Mouse (Mus musculus): ENCODE data around the gene Aph1c.
A peak's percentile ranks its signal among the peaks of the same experiment; 100 is the strongest.
"Not testable (repeated sequence)": the region's sequence is repeated elsewhere in the genome, so short reads cannot be mapped to it uniquely, and the experiment has no call there.

Aph1c gene

DNA sequence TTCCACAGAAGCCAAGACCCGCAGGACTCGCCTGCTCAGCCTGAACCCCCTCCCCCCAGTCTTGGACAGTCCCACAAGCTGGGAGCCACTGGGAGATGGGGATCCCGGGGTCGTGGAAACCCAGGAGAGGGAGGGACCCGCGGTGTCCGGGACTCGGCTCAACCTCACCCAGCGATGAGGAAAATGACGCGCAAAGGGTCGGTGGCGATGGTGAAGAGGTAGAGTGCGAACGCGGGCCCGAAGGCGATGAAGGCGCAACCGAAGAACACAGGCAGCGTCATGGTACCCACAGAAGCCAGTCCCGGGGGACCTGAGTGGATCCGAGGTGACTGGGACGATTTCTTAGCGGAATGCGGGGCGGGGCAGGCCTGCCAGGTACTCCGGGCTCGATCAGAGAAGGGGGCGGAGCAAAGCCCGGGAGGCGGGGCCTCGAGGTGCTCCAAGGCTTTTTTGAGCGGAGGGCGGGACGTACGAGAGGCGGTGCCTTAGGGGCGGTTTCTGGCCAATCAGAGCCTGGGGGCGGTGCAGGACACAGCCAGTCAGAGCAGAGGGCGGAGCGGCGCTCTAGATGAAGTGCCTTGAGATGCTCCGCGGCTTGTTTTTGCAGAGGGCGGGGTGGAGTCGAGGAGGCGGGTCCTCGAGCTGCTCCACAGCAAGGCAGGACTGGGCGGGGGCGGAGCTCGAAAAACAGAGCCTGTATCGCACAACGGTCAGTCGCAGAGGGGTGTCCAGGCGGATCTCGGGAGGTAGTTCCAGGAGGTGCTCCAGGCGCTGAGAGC lies at the start of gene Aph1c:
TSS of gene Aph1c (minus strand) at position 409 of the 779 bp plus-strand sequence.
- peak; percentile 99 for DNase-seq (ENCODE audit: inconsistent ontology term)

DNA sequence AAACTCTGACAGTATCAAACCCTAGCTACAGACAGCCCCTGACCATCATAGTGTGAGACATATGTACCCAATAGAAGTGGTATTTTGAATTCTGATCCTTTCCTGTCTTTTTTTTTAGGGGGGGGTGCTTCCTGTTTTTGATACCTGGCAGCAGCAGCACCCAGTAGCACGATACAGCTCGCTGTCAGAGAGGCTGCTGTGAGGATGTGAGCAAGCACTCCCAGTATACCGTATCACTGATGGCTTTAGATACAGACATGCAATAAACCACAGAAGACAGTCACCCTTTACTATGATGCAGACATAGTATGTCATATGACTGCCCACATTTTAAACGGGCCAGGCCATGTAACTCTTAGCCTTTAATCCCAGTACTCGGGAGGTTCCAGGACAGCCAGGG lies 49.0 kb upstream of the Aph1c start:
- DNase-seq (ENCODE audit: inconsistent ontology term) = no peak

DNA sequence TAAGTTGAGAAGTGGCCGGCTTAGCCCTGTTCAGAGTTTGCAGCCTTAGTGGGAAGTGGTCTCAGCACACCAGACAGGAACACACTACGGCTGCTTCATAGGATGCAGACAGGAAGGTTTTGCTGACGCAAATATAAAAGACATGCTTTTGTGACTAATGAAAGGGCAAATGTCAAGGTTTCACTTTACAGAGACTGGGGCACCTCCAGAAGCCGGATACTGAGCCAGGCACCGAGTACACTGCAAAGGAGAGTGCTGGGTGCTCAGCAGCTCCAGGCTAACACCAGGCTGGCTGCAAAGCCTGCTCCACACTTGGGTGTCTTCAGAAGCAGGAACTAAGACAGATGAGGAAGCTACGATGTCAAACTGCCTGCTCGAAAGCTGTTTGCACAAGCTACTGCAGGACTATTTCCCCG lies 47.9 kb upstream of the Aph1c start:
- DNase-seq (ENCODE audit: inconsistent ontology term) = no peak

DNA sequence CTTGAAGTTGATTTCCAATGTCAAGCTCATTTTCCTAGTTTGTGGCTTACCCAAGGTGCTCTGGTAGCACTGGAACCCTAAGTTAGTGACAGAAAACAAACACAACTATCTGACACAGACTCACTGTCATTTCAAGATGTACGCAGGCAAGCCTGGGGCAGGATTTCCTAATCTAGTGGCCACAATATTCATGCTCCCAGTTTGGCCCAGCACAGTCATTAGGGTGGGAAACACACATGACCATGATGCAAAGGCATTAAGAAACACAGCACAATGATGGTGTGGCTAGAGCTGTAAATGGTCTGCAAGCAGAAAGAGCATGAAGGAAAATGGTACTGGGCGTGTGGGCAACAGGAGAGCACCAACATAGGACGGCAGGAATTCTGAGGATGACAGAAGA lies 47.3 kb upstream of the Aph1c start:
- DNase-seq (ENCODE audit: inconsistent ontology term) = no peak

DNA sequence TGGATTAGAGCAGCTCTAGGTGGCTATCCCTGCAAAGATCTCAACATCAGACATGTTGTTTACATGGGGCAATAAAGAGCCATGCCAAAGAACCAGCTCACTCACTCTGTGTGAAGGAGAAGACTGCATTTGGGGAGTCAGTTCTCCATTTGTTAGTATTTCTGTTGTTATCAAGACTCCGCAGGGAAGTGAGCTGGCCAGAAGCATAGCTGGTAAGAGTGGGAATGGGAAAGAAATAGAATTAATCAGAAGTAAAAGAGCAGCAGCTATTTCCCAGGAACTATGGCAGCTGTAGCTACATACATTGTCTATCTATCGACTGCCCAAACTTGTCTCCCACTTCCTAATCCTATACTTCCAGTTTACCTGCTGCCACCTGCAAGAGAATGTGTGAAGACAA lies 46.2 kb upstream of the Aph1c start:
- DNase-seq (ENCODE audit: inconsistent ontology term) = no peak

DNA sequence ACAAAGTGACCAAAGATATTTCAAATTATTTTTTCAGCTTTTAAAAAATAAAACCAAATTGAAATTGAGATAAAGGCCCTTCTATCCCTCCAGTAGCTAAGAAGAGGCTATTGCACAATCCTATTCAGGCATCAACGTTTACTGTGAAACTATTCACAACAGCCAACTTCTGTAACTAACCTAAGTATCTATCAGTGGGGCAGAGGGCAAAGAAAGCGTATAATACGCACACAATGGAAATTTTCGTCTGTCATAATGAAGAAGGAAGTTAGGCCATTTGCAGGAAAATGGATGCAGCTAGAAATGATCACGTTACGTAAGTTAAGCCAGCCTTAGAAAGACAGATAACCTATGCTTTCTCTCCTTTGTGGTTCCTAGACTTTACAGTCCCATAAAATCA lies 45.0 kb upstream of the Aph1c start:
- no peak for DNase-seq (ENCODE audit: inconsistent ontology term)

DNA sequence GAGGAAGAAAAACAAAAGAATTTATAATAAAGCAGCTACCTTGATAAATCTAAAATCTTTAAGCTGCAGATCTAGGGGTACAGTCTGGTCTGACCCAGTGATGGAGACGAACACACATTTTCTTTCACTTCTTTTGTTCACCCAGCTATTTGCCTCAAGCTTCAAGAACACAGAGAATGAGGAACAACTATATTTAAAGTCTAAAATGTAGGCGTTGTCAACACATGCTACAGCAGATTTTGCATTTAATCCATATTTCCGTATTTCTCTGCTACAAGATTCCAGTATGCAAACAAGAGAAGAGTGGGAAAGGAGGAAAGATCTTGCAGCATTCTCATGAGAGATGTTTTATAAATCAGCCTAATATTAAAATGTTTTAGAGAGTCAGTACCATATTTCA lies 44.4 kb upstream of the Aph1c start:
- no peak for DNase-seq (ENCODE audit: inconsistent ontology term)

DNA sequence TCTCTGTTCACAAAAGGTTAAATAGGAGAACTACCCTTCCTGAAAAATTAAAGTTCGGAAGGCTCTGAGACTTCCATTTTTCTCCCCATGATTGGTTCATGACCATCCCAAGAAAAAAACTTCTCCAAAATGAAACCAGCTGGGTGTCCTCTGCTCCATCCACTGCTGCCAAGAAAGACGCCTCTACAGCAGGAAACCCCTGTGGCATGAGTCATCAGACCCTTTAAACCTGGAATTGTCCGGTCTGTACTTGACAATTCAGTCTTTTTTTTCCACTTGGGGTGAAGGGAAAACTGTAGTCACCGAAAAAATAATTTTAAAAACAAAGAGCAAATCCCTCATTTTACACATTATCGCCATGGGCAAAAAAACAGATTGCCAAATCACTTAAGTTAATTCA lies 42.1 kb upstream of the Aph1c start:
- peak; percentile 57 for DNase-seq (ENCODE audit: inconsistent ontology term)

DNA sequence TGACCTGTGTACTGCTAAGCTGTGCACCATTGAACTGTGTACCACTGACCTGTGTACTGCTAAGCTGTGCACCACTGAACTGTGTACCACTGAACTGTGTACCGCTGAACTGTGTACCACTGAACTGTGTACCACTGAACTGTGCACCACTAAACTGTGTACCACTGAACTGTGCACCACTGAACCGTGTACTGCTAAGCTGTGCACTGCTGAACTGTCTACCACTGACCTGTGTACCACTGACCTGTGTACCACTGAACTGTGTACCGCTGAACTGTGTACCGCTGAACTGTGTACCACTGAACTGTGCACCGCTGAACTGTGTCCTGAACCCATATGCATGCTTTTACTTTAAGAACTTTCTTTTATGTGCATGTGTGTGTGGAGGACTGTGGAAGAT lies 39.8 kb upstream of the Aph1c start:
- DNase-seq (ENCODE audit: inconsistent ontology term) = no peak

DNA sequence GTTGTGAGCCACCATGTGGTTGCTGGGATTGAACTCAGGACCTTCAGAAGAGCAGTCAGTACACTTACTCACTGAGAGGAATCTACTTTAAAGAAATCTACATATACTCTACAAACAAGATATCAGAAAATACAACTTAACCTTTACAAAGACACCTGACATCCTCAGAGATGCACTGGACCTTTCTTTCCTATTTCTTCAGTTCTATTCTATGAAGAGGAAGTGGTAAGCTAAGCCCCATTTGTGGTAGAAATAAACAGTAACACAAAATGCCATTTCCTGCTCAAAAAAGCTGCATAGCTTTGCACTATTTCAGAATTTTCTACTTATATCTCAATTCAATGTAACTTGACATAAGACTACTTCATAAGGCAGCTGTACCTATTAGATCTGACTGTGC lies 39.0 kb upstream of the Aph1c start:
- no peak for DNase-seq (ENCODE audit: inconsistent ontology term)

DNA sequence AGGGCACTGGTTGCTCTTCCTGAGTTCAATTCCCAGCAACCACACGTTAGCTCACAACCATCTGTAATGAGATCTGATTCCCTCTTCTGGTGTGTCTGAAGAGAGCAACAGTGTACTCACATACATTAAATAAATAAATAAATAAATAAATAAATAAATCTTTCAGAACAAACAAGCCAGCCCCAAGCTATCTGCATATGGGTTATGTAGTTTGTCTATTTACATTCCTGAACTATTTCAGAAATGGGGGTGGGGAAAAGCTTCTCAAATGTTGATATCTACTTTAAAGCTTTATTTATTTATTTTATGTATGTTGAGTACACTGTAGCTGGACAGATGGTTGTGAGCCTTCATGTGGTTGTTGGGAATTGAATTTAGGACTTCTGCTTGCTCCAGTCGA lies 38.5 kb upstream of the Aph1c start:
- DNase-seq (ENCODE audit: inconsistent ontology term) = not testable (repeated sequence)

DNA sequence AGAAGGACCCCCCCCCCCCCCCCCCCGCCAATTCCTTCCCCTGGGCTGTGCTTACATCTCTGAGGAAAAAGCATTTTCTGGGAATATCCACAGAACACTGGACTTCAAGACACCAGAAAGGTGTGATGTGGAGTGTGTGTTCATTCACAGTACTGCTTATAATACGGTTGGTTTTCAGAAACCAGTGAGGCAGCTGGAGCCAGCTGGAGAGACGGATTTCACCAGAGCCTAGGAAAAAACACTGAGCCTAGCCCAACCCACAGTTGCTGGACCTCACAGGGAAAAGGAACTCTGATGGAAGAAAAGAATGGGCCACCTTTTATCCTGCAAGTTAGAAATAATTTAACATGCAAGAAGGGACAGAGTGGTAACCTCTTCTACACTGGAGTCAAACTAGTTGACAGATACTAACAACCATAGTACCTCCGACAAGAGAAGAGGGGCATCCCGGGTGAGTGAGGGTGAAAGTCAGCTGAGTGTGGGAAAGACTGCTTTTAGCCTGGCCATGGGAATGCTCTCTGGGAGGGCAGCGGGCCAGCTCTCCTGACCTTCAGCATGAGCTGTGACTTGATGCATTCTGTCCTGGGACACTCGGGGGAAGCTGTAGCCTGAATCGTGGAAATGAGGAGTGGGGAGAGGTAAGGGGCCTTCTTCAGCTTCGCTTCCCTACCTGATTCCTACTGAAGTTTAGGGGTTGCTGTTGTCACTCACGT lies 37.6 kb upstream of the Aph1c start:
- DNase-seq (ENCODE audit: inconsistent ontology term) = no peak

DNA sequence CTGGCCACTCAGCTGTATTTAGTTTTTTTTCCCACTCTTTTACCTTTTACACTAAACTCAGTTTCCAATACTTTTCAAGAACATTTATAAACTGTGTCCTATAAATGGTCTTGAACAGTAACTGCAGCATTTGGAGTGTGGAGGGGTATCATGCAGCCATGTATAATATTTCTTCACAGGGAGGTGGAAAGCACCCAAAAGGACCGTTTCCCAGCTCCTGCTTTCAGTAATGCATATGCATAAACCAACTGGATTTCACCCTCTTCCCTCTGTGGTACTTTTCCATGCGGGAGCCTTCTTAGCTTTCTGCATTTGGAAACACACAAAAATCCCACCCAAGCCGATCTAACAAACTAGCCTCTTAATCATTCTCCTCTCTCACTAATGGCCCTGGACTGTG lies 30.2 kb upstream of the Aph1c start:
- no peak for DNase-seq (ENCODE audit: inconsistent ontology term)

DNA sequence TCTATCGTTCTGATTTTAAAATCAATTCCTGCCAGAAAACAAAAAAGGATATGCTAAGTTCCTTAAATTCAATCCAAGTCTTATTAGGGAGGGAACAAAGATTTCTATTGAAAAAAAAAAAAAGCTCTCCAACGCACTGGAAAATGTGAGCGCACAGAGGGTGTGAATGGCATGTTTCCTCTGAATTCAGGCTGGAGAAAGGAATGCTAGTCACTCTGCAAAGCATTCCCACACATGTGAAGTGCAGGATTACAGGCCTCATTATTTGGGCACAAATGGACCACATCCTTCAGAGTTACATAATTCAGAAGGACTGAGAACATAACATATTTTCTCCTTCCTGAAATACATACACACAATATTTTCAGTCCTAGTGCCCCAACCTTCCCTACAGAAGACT lies 28.9 kb upstream of the Aph1c start:
- peak; percentile 91 for DNase-seq (ENCODE audit: inconsistent ontology term)

DNA sequence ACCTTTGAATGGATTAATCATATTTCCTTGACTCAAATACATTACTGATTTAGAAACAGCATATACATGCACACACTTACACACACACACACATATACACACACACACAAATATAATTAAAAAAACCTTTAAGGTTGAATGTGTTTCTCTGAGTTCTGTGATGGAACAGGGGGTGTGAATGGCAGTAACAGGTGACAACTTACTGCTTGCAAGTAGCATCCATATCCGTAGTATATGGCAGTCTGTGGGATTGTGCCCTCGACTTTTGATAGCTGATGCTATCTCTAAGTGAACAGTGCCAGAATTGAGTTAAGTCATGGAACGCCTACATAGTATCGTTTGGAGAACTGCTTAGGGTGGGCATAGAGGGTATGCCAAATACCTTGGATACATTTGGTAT lies 27.7 kb upstream of the Aph1c start:
- no peak for DNase-seq (ENCODE audit: inconsistent ontology term)

DNA sequence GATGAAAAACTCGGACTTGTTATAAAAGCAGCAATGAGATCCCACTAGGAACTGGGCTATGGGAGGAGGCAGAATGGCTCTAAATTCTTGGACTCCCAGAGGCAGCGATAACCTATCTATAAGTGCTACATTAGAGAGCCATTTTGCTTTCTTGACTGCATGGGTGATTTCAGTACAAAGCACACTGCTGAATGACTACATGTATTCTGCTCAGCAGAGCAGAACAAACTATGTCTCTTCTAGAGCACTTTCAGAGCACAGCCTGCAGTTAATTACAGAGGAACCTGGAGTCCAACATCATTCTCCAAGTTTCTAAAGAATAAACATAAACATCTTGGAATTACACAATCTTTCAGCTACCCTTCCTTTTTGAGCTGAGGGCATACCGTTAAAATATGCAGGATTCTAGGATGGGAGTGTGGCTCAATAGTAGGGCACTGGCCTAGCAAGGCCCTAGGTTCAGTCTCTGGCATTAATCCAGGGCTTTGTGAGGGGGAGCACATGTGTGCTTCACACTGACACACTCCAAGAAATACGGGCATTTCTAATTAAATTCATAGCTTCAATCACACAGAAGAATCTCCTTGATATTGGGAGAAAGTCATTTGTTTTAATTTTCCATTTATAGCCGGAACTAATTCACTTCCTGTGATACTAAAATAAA lies 26.7 kb upstream of the Aph1c start:
- DNase-seq (ENCODE audit: inconsistent ontology term) = no peak

DNA sequence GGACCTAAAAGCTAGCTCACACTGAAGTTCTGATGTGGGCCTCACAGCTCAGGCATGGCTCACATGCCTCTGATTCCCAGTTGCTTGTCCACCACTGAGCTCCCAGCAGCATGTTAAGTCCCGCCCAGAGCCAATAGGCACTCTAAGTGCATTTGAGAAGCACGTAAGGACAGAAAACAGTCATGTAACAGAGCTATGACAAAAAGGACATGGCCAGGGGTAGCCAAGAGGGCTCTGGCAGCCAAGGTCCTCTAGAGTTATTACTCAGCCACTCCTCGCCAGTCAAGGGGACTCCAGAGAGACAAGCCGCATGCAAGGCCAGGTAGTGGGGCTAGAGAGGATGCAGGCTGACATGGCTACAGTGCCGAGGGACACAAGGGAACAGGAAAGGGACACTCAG lies 25.0 kb upstream of the Aph1c start:
- no peak for DNase-seq (ENCODE audit: inconsistent ontology term)

DNA sequence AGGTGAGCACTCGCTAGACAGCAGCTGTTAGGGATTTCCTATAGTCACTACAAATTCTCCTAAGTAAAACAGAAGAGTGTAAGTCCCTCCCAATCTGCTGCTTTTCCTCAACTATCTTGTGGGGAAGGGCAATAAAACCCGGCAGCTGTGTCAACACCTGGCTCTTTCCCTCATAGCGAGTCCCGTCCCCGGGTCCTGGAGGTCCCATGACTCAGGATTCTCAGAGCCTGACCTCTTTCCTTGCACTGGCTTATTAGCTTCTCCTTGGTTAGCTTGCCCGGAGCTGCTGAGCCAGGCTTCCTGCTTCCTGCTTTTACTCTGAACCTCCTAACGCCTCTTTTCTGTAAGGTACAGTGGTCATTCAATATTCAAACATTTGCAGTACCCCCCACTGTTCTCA lies 21.3 kb upstream of the Aph1c start:
- no peak for DNase-seq (ENCODE audit: inconsistent ontology term)

DNA sequence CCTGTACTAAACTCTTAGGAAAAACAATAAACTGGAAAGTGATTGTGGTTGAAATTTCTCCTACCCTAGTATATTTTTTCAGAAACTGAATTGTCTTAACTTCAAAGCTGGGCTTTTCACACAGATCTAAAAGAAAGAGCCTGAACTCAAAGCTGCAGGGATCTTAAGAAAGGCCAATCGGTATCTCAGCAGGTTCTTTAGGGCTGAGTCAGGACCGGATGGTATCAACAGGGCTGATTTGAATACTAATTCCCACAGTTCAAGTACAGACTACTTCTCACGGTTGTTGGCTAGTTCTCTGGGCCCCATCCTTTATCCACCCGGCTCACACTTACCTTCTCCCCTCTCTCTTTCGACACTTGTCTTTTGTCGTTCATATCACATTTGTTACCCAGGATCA lies 18.1 kb upstream of the Aph1c start:
- DNase-seq (ENCODE audit: inconsistent ontology term) = no peak

DNA sequence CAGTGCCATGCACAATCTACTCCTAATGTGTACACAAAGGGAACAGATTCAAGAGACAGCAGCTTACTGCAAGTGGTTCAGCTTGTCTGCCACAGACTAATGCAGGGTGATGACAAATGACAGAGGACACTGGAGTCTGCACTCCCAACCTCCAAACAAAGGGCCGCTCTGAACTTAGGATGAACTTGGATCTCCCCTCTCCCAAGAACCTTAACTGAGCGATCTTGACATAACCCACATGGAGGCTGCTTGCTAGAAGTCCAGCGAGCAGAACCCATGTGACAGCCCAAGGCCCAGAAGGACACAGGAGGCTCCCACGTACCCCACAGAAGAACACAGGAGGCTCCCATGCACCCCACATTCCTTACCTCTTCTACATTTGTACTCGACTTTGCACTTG lies 16.4 kb upstream of the Aph1c start:
- no peak for DNase-seq (ENCODE audit: inconsistent ontology term)

DNA sequence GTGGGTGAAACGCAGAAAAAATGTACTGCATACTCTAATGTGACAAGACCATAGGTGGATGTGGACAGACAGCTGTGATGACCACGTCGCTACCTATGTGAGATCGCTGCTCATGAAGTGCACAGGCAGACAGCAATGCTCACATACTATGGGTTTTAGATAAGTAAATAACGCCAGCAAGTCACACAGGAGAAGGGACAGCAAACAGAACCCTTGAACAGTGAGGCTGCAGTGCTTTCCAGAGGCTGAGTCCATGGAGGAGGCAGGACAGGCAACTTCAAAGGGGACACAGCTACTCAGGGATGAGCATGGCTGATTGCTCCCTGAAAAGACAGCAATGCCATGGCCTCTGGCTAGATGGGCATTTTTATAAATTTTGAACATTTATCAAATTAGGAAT lies 12.3 kb upstream of the Aph1c start:
- no peak for DNase-seq (ENCODE audit: inconsistent ontology term)

DNA sequence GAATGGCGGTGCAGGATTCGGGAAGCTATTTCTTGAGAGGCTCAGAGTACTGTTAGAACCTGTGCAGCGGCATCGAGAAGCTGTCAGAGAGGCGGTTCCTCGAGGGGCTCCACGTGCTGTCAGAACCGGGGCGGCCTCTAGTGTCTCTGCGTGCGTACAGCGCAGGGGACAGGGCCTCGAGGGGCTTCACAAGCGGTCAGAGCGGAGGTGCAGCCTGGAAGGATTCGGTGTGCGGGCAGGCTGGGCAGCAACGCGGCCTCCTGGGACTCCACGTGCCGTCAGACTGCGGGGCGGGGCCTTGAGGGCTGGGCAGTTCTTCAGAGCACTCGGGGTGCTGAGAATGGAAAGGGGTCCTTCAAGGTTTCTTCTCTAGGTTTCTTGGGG lies 563 bp upstream of the Aph1c start:
- DNase-seq (ENCODE audit: inconsistent ontology term) = no peak

DNA sequence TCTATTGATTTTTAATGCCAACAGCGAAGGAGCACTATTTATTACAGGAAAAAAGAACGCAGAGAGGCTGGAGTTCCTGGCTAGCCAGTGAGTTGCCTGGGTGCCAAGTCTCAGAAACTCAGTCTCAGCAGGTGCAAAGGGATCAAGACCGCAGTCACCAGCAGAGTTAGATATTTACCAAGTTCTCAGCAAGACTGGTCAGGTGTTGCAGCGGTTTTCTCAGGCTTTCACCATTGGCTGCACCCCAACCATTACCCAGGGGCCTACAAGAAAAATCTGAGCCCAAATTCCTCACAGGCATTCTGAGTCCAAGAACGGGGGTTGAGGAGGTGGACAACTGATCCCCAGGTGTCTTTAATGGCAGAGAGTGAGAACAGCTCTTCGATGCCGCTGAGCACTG lies 675 bp downstream of the Aph1c start:
- no peak for DNase-seq (ENCODE audit: inconsistent ontology term)

Data from Muller cell, postnatal 12 days (primary cell).